In genomic region chr8:117738206-117738605, GRCm38 (mm10) we compare ENCODE assay signal across 11 mouse cellular contexts. TPM values are rescaled to one million over a fixed set of nuclear protein-coding genes. Genes with fewer than 3 reads are reported as not detected.
"Had no signal": no experiment of that assay in that cellular context is flagged by ENCODE, and none has a peak within 500 bp of the region (broad histone marks: within the 10 kb centered on the region; RNA-seq: fewer than 3 reads in every experiment).

No protein-coding gene starts in this region.

RNA-seq across cellular contexts. Expression of gene Hsd17b2, which starts 36.5 kb away (rescaled TPM):
- polyA plus RNA-seq: embryonic facial prominence, embryonic 10.5 days; embryonic facial prominence, embryonic 12.5 days; erythroblast, embryonic 14.5 days; forebrain, embryonic 10.5 days; forebrain, embryonic 11.5 days; forebrain, embryonic 12.5 days; forebrain, embryonic 14.5 days; forebrain, embryonic 15.5 days; forebrain, embryonic 16.5 days; forebrain, postnatal 0 days; heart, adult 2 months had no signal
